Mouse (Mus musculus): ENCODE measurements around the gene Ttll6. TPM values are rescaled to one million over a fixed set of nuclear protein-coding genes. Genes with fewer than 3 reads are reported as not detected.

Gene Ttll6
- polyA plus RNA-seq, 1 experiment from 2014 or later, result 0.26 TPM

GRCm38 (mm10) chr11:96187321-96187720 lies 53.7 kb downstream of the Ttll6 start:
- 27% methylated on average over 4 of the region's 4 CpGs for WGBS
- Histone ChIP-seq H3K4me1 (replicated peaks) (no peaks in the 10 kb centered on the region), H3K36me3 (no peaks in the 10 kb centered on the region), H3K9ac (no peak overlapping the region), H3K27ac (no peak overlapping the region), H3K4me2 (no peak overlapping the region), H3K9me3 (peaks cover 8% of the 10 kb centered on the region), H3K4me3 (no peak overlapping the region), H3K27me3 (peaks cover 99% of the 10 kb centered on the region)
- no peak for ATAC-seq (ENCODE audit: low FRiP score)

DNA sequence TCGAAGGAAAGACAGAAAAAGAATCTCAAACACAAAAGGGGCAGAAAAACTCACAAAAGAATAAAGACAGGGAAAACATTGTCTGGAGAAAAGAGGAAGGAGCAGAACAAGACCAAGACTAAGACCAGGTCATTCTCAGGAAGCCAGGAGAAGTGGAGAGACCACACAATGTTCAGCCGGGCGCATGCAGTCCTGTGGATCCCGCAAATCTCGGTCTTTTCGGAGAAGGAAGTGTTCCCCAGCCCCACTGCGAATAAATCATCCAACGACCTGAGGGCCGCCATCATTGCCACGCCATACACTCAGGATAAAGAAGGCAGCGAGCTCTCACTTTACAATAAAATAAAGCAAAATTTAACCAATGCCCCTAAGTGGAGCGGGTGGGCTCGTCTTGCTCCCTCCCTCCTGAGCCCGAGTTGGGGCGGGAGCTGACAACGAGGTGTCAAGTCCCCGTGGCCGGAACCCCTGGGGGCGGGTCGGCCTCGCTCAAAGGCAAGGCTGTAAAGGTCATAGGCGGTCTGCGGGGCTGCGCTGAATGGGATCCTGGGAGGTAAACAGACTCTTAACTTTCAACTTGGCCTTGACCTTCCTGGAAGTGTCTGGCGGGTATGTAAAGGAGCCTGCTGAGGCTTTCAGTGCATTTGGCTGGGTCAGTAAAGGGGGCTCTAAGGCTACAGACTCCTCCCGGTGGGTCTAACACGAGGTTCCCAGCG lies 56.4 kb downstream of the Ttll6 start:
- WGBS, result under 1% methylated on average over 28 of the region's 28 CpGs
- no peak for ATAC-seq (ENCODE audit: low FRiP score)
- Histone ChIP-seq H3K4me2 (no peak overlapping the region), H3K4me3 (no peak overlapping the region), H3K27me3 (peaks cover 99% of the 10 kb centered on the region), H3K36me3 (no peaks in the 10 kb centered on the region), H3K4me1 (replicated peaks) (0 out of 2 replicates have a peak, but pooled peaks cover 5% of the 10 kb centered on the region), H3K9me3 (no peaks in the 10 kb centered on the region), H3K27ac (no peak overlapping the region), H3K9ac (no peak overlapping the region)

GRCm38 (mm10) chr11:96191132-96191531 lies 57.5 kb downstream of the Ttll6 start:
- Histone ChIP-seq H3K4me3 (no peak overlapping the region), H3K27me3 (peaks cover 99% of the 10 kb centered on the region), H3K4me2 (no peak overlapping the region), H3K9me3 (no peaks in the 10 kb centered on the region), H3K27ac (no peak overlapping the region), H3K36me3 (no peaks in the 10 kb centered on the region), H3K9ac (no peak overlapping the region), H3K4me1 (replicated peaks) (0 out of 2 replicates have a peak, but pooled peaks cover 5% of the 10 kb centered on the region)
- WGBS, result 8% methylated on average over 5 of the region's 5 CpGs
- no peak for ATAC-seq (ENCODE audit: low FRiP score)

- ATAC-seq (ENCODE audit: low FRiP score), result no peak
- under 1% methylated on average over 29 of the region's 35 CpGs for WGBS
- no peak within 1 kb of the TSS for H3K27ac ChIP-seq
- no peaks in the 10 kb centered on the region for H3K9me3 ChIP-seq
- no peaks in the 10 kb centered on the region for H3K36me3 ChIP-seq
- no peak within 1 kb of the TSS for H3K9ac ChIP-seq
- H3K4me1 ChIP-seq (replicated peaks), result 0 out of 2 replicates have a peak, but pooled peaks cover 5% of the 10 kb centered on the region
- H3K27me3 ChIP-seq, result peaks cover 99% of the 10 kb centered on the region
- H3K4me2 ChIP-seq, result no peak within 1 kb of the TSS
- no peak within 1 kb of the TSS; the same call in 1 of the 2 replicates for H3K4me3 ChIP-seq
These were observed 60.2 kb downstream of the Ttll6 start, which contains the start of gene Hoxb13 for GRCm38 (mm10) chr11:96193521-96194400. Hoxb13 (plus strand) TSS chr11:96194316.

DNA sequence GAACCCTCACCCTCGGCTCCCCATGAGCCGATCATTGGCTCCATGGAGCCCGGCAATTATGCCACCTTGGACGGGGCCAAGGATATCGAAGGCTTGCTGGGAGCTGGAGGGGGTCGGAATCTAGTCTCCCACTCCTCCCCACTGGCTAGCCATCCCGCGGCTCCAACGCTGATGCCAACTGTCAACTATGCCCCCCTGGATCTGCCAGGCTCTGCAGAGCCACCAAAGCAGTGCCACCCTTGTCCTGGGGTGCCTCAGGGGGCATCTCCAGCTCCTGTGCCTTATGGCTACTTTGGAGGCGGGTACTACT lies 60.8 kb downstream of the Ttll6 start:
- Histone ChIP-seq H3K4me3 (no peak overlapping the region; the same call in 1 of the 2 replicates), H3K27me3 (peaks cover 99% of the 10 kb centered on the region), H3K4me2 (no peak overlapping the region), H3K9me3 (no peaks in the 10 kb centered on the region), H3K27ac (no peak overlapping the region), H3K9ac (no peak overlapping the region), H3K4me1 (replicated peaks) (0 out of 2 replicates have a peak, but pooled peaks cover 5% of the 10 kb centered on the region), H3K36me3 (no peaks in the 10 kb centered on the region)
- WGBS, result 1% methylated on average over 10 of the region's 10 CpGs
- ATAC-seq (ENCODE audit: low FRiP score), result no peak

DNA sequence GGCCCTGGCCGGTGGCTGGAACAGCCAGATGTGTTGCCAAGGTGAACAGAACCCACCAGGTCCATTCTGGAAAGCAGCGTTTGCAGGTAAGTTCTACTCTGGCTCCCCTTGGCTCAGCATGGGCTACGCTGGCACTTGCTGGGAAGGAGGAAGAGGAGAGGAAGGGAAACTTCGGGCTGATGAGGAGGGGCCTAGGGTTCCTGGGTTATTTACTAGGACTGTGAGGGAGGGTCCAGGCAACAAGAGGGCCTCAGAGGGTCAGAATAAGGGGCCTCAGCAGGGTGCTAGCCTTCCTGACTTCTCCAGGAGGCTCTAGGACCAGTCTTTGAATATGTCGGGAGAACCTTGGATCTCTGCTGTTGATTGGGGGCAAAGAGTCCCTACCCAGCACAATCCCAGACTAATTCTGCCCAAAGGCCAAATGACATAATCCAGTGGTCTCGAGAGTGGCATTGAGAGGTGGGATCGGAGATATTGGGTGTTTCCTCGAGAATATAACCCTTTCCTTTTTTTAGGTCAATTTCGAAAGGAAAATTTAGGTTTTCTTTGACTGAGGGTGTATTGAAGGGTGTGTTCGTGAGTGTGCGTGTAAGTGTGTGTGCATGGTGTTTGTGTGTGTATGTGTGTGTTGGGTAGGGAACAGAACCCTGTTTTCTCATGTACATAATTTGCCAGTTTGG lies 61.5 kb downstream of the Ttll6 start:
- no peak overlapping the region for H3K27ac ChIP-seq
- H3K9me3 ChIP-seq, result no peaks in the 10 kb centered on the region
- no peak overlapping the region for H3K4me2 ChIP-seq
- H3K4me1 ChIP-seq (replicated peaks), result 0 out of 2 replicates have a peak, but pooled peaks cover 5% of the 10 kb centered on the region
- 8% methylated on average over 11 of the region's 11 CpGs for WGBS
- H3K27me3 ChIP-seq, result peaks cover 100% of the 10 kb centered on the region
- no peak for ATAC-seq (ENCODE audit: low FRiP score)
- H3K36me3 ChIP-seq, result no peaks in the 10 kb centered on the region
- no peak overlapping the region for H3K4me3 ChIP-seq
- H3K9ac ChIP-seq, result no peak overlapping the region

GRCm38 (mm10) chr11:96195769-96196280 lies 62.2 kb downstream of the Ttll6 start:
- no peak for ATAC-seq (ENCODE audit: low FRiP score)
- H3K27ac ChIP-seq, result no peak overlapping the region
- H3K4me1 ChIP-seq (replicated peaks), result 0 out of 2 replicates have a peak, but pooled peaks cover 5% of the 10 kb centered on the region
- no peak overlapping the region for H3K9ac ChIP-seq
- peaks cover 100% of the 10 kb centered on the region for H3K27me3 ChIP-seq
- 2% methylated on average over 20 of the region's 20 CpGs for WGBS
- no peaks in the 10 kb centered on the region for H3K36me3 ChIP-seq
- no peak overlapping the region for H3K4me2 ChIP-seq
- no peak overlapping the region for H3K4me3 ChIP-seq
- no peaks in the 10 kb centered on the region for H3K9me3 ChIP-seq

DNA sequence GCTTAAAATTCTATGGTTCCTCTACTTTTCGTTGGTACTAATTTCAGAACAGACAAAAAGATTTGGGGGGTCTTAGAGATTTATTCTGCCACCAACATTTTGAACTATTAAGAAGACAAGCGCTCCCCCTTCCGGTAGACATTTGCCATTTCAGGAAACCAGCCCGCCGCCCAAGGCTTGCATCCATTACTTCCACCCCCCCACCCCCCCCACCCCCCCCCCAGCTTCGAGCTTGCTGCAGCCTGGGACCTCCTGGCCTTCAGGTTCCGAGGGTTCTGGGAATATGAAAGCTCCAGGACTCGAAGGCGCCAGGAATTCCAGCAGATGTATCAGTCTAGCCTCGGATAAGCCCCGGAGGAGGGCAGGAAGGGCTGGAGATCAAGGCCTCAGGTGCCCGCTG lies 65.1 kb downstream of the Ttll6 start:
- no peak overlapping the region for H3K27ac ChIP-seq
- no peak overlapping the region for H3K4me3 ChIP-seq
- no peak overlapping the region for H3K9ac ChIP-seq
- whole genome bisulfite sequencing, result 2% methylated on average over 12 of the region's 12 CpGs
- 0 out of 2 replicates have a peak, but pooled peaks cover 5% of the 10 kb centered on the region for H3K4me1 ChIP-seq (replicated peaks)
- H3K36me3 ChIP-seq, result no peaks in the 10 kb centered on the region
- no peak overlapping the region for H3K4me2 ChIP-seq
- no peak for ATAC-seq (ENCODE audit: low FRiP score)
- H3K9me3 ChIP-seq, result no peaks in the 10 kb centered on the region
- H3K27me3 ChIP-seq, result peaks cover 100% of the 10 kb centered on the region

- no peak overlapping the region for H3K4me3 ChIP-seq
- peaks cover 100% of the 10 kb centered on the region for H3K27me3 ChIP-seq
- H3K4me2 ChIP-seq, result no peak overlapping the region
- no peaks in the 10 kb centered on the region for H3K36me3 ChIP-seq
- 2% methylated on average over 22 of the region's 22 CpGs for WGBS
- no peak overlapping the region for H3K9ac ChIP-seq
- no peak for ATAC-seq (ENCODE audit: low FRiP score)
- 0 out of 2 replicates have a peak, but pooled peaks cover under 1% of the 10 kb centered on the region for H3K4me1 ChIP-seq (replicated peaks)
- H3K27ac ChIP-seq, result no peak overlapping the region
- no peaks in the 10 kb centered on the region for H3K9me3 ChIP-seq
These were observed 65.8 kb downstream of the Ttll6 start for GRCm38 (mm10) chr11:96199181-96200086.

DNA sequence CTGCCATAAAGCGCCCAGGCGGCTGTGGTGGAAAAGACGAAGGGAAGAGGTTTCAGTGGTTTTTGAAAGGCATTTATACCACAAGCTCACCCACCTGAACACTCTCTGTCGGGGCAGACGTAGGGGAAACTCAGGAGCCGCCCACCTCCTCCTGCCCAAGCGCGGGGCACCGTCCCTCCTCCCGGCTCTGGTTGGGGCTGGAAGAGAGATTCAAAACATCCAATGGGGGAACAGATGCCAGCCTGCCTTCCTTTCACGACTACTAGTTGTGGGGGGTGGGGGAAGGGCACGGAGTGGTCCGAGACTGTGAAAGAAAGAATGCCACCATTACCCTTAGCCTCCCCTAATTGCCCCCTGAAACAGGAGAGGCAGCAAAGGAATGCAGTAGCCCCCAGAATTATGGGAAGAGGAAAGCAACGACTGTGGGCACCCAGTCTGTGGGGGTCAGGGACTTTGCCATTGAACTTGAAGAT lies 66.6 kb downstream of the Ttll6 start:
- no peak for ATAC-seq (ENCODE audit: low FRiP score)
- H3K27me3 ChIP-seq, result peaks cover 100% of the 10 kb centered on the region
- under 1% methylated on average over 14 of the region's 14 CpGs for WGBS
- H3K27ac ChIP-seq, result no peak overlapping the region
- H3K4me1 ChIP-seq (replicated peaks), result no peaks in the 10 kb centered on the region
- no peaks in the 10 kb centered on the region for H3K36me3 ChIP-seq
- no peak overlapping the region for H3K4me3 ChIP-seq
- H3K9me3 ChIP-seq, result no peaks in the 10 kb centered on the region
- no peak overlapping the region for H3K9ac ChIP-seq
- H3K4me2 ChIP-seq, result no peak overlapping the region

DNA sequence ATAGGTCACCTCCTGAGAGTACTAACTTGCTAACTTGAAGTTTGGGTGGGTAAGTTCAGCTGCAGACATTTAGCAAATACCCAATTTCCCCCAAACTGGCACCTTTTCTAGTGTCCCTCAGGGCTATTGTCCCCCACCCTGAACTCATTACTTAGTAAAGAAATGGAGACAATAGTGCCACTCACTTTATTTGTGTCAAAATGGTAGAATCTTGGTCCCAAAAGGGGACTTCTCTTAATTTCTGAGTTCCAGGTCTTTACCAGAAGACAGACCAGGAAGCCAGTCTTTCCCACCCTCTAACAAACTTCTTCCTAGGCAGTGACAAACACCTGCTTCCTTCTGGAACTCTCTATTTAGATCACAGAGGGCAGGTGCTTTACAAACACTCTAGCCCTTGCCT lies 68.2 kb downstream of the Ttll6 start:
- Histone ChIP-seq H3K9me3 (no peaks in the 10 kb centered on the region), H3K36me3 (no peaks in the 10 kb centered on the region), H3K9ac (no peak overlapping the region), H3K4me2 (no peak overlapping the region), H3K4me3 (no peak overlapping the region), H3K27me3 (peaks cover 100% of the 10 kb centered on the region), H3K27ac (no peak overlapping the region), H3K4me1 (replicated peaks) (no peaks in the 10 kb centered on the region)
- no peak for ATAC-seq (ENCODE audit: low FRiP score)

All from hindbrain, embryonic 13.5 days (tissue).